Mouse (Mus musculus) lung, postnatal 4 days (tissue): ENCODE measurements around the gene Itgb3.
A peak's percentile ranks its signal among the peaks of the same experiment; 100 is the strongest.

ENCODE experiments used
- DNase-seq, 2 experiments: peaks; one replicate each; pipeline ENCODE4 v3.0.0; 2021

The Itgb3 gene

GRCm38 (mm10) chr11:104661531-104662205 lies 53.9 kb downstream of the Itgb3 start:
- no peak for DNase-seq

- DNase-seq, result no peak
Observed at GRCm38 (mm10) chr11:104662573-104662972, 54.8 kb downstream of the Itgb3 start.

GRCm38 (mm10) chr11:104663241-104663877 lies 55.6 kb downstream of the Itgb3 start:
- no peak for DNase-seq

GRCm38 (mm10) chr11:104663878-104664261 lies 56.1 kb downstream of the Itgb3 start:
- DNase-seq, result no peak

GRCm38 (mm10) chr11:104664441-104664840 lies 56.6 kb downstream of the Itgb3 start:
- DNase-seq, result no peak

- no peak for DNase-seq
Observed at GRCm38 (mm10) chr11:104667399-104667798, 59.6 kb downstream of the Itgb3 start.

GRCm38 (mm10) chr11:104673412-104673811 lies 65.6 kb downstream of the Itgb3 start:
- DNase-seq, result no peak

- DNase-seq, result no peak
Observed at GRCm38 (mm10) chr11:104674768-104675167, 67.0 kb downstream of the Itgb3 start.

- peak; percentile 55 to 65 for DNase-seq
Observed at GRCm38 (mm10) chr11:104685548-104685947, 77.7 kb downstream of the Itgb3 start, which contains the start of gene Gm11639. Gene Gm11639 (plus strand): TSS chr11:104685707.

GRCm38 (mm10) chr11:104693235-104693634 lies 85.4 kb downstream of the Itgb3 start:
- DNase-seq, result no peak

GRCm38 (mm10) chr11:104704097-104704496 lies 96.3 kb downstream of the Itgb3 start:
- DNase-seq, result no peak

- no peak for DNase-seq
Observed at GRCm38 (mm10) chr11:104707084-104707483, 99.3 kb downstream of the Itgb3 start.
